Mouse (Mus musculus) heart, embryonic 15.5 days (tissue): ENCODE results near the gene Olfr456. TPM values are rescaled to one million over a fixed set of nuclear protein-coding genes. Genes with fewer than 3 reads are reported as not detected.
"Not testable (repeated sequence)": the region's sequence is repeated elsewhere in the genome, so short reads cannot be mapped to it uniquely, and the experiment has no call there.

Experiments used
- ATAC-seq: fragments of 200-750 bp; cut with Nextera tagmentation; replicated peaks from 2 replicates; pipeline ENCODE4 v1.8.0; 2017; ENCODE audit warnings: low read depth, moderate TSS enrichment; ENCODE audit not compliant: insufficient number of reproducible peaks, insufficient read depth, low FRiP score
- H3K27ac ChIP-seq: fragments of 300-500 bp; sonication (generic); 2 replicates; pipeline ENCODE4 v1.5.1; 2015; ENCODE audit warnings: mild to moderate bottlenecking, inconsistent platforms
- H3K27me3 ChIP-seq: fragments of 300-500 bp; sonication (generic); 2 replicates; pipeline ENCODE4 v1.6.1; 2015; ENCODE audit warnings: inconsistent platforms
- H3K36me3 ChIP-seq: fragments of 300-500 bp; sonication (generic); 2 replicates; pipeline ENCODE4 v1.6.1; 2015; ENCODE audit warnings: mild to moderate bottlenecking, inconsistent platforms
- H3K4me1 ChIP-seq: fragments of 300-500 bp; sonication (generic); replicated peaks from 2 replicates; pipeline ENCODE4 v1.6.1; 2015; ENCODE audit warnings: inconsistent platforms
- H3K4me2 ChIP-seq: fragments of 300-500 bp; sonication (generic); 2 replicates; pipeline ENCODE4 v1.6.1; 2015; ENCODE audit warnings: inconsistent platforms, mild to moderate bottlenecking, moderate library complexity
- H3K4me3 ChIP-seq: fragments of 300-500 bp; sonication (generic); 2 replicates; pipeline ENCODE4 v1.5.1; 2015; ENCODE audit warnings: mild to moderate bottlenecking, inconsistent platforms
- H3K9ac ChIP-seq: fragments of 300-500 bp; sonication (generic); 2 replicates; pipeline ENCODE4 v1.6.1; 2015; ENCODE audit warnings: mild to moderate bottlenecking, inconsistent platforms
- H3K9me3 ChIP-seq: fragments of 300-500 bp; sonication (generic); replicated peaks from 2 replicates; pipeline ENCODE4 v1.6.1; 2016; ENCODE audit warnings: inconsistent platforms
- WGBS: fragments of 180-500 bp; shearing (Covaris S2); methylation state at CpG from one replicate; pipeline ENCODE4 v1.1.7; 2015; ENCODE audit warnings: mixed read lengths; 5-methylcytosine and 5-hydroxymethylcytosine counted together
- polyA plus RNA-seq: library from polyadenylated mRNA; unstranded; fragments of >200 nt; fragmentation: Nextera tagmentation; extraction: Ambion mirVana; gene quantifications from 2 replicates; pipeline ENCODE4 v1.2.1, GENCODE M21; 2015

The Olfr456 gene
- polyA plus RNA-seq: 0.11 TPM in 1 of 2 replicates, not detected in the other

GRCm38 (mm10) chr6:42487114-42487513 lies at the start of gene Olfr456:
Olfr456 (minus strand) TSS chr6:42487214.
- no peaks in the 10 kb centered on the region for H3K27me3 ChIP-seq
- H3K4me3 ChIP-seq: no peak within 1 kb of the TSS
- H3K36me3 ChIP-seq: no peaks in the 10 kb centered on the region
- H3K4me2 ChIP-seq: no peak within 1 kb of the TSS
- H3K9me3 ChIP-seq: no peaks in the 10 kb centered on the region
- no peaks in the 10 kb centered on the region for H3K4me1 ChIP-seq
- no peak within 1 kb of the TSS for H3K9ac ChIP-seq
- ATAC-seq: no peak
- 49% methylated on average over 1 of the region's 1 CpGs for WGBS
- no peak within 1 kb of the TSS for H3K27ac ChIP-seq

DNA sequence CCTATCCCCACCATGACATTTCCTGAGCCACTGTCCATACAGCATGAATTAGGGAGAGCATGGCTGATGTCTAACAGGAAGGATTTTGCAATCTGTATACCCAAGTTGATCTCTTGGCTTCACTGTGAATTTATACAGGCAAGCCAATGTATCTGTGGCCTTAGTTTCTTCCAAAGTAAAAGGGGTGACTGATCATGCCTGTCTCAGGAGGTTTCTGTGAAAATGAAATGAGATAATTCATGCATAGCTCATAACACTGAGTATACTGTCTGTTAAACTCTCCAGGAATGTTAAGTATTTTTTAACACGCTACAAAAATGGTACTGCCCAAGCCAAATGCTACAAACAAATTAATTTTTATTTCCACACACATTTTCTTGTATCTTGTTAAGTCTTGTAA lies 26.4 kb upstream of the Olfr456 start:
- 61% methylated on average over 1 of the region's 1 CpGs for WGBS

DNA sequence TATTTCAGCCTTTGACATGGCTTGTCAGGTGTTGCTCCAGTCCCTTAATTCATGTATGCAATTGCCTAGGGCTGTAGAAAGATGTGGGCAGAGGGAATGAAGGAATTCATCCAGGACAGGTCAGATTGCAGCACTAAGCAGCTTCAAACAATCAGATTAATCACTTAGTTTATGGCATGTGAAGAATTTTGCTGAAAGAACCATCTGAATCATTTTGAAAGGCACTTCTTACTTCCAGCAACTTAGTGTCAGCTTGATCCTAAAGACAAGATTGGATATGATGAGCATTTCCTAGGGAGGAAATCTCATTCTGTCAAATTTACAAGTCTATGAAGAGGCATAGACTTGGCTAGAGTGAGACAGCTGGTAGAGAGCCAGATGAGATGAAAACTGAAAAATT lies 22.3 kb upstream of the Olfr456 start:
- Histone ChIP-seq H3K4me1 (no peaks in the 10 kb centered on the region), H3K36me3 (no peaks in the 10 kb centered on the region), H3K27me3 (no peaks in the 10 kb centered on the region), H3K4me3 (no peak overlapping the region), H3K4me2 (no peak overlapping the region), H3K27ac (no peak overlapping the region), H3K9me3 (no peaks in the 10 kb centered on the region), H3K9ac (no peak overlapping the region)
- no peak for ATAC-seq

More for the DNA sequence above, 26.4 kb upstream of the Olfr456 start:
- H3K9me3 ChIP-seq: no peaks in the 10 kb centered on the region
- H3K4me2 ChIP-seq: no peak overlapping the region
- ATAC-seq: no peak
- H3K36me3 ChIP-seq: no peaks in the 10 kb centered on the region
- no peak overlapping the region for H3K9ac ChIP-seq
- no peak overlapping the region for H3K27ac ChIP-seq
- H3K4me3 ChIP-seq: no peak overlapping the region
- H3K27me3 ChIP-seq: no peaks in the 10 kb centered on the region
- H3K4me1 ChIP-seq: no peaks in the 10 kb centered on the region

DNA sequence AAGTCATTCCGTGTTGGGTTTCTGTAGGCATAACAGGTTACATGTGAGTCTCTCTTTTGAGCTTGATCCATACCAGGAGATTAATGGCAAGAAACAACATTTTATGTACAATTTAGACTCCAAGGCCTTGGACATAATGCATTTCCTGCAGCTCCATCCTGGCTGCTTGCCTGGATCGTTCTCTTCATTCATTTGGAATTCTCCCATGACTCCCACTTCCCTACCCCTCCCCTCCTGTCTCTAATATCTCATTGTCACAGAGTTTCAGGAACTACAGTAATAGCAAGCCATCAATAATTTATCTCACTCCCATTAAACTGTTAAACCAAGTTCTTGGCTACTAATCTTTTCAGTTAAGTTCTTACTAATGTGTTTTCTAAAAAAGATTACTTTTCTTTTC lies 16.5 kb upstream of the Olfr456 start:
- Histone ChIP-seq H3K4me1 (no peaks in the 10 kb centered on the region), H3K9ac (no peak overlapping the region)
- WGBS: 64% methylated on average over 2 of the region's 2 CpGs

DNA sequence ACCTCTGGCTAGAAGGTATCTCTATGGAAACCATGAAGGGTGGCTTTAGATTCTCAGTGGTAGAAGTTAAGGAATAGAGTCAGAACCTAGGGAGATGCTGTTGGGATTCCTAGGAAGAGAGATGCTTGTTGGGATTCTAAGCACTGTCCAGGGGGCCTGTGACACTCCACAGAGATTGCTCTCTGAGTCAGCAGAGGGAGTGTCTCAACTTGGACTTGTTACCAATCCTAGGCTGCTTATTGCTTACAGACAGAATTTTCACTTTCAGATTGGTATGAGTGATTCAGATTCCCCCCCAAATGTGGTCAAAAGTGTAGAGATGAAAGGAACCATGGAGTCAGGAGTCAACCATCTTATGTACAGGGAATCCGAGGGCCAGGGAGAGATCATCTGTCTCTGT lies 2.7 kb upstream of the Olfr456 start:
- Histone ChIP-seq H3K4me2 (no peak overlapping the region), H3K9ac (no peak overlapping the region), H3K9me3 (no peaks in the 10 kb centered on the region), H3K36me3 (no peaks in the 10 kb centered on the region), H3K4me1 (no peaks in the 10 kb centered on the region), H3K4me3 (no peak overlapping the region), H3K27ac (no peak overlapping the region), H3K27me3 (no peaks in the 10 kb centered on the region)
- 42% methylated on average over 1 of the region's 1 CpGs for WGBS
- ATAC-seq: no peak

More for the DNA sequence above, 16.5 kb upstream of the Olfr456 start:
- no peak overlapping the region for H3K4me3 ChIP-seq
- no peaks in the 10 kb centered on the region for H3K36me3 ChIP-seq
- no peaks in the 10 kb centered on the region for H3K27me3 ChIP-seq
- H3K9me3 ChIP-seq: no peaks in the 10 kb centered on the region
- ATAC-seq: no peak
- H3K4me2 ChIP-seq: no peak overlapping the region
- H3K27ac ChIP-seq: no peak overlapping the region

- Histone ChIP-seq H3K4me3 (no peak overlapping the region), H3K9ac (no peak overlapping the region), H3K36me3 (no peaks in the 10 kb centered on the region), H3K4me2 (no peak overlapping the region), H3K9me3 (no peaks in the 10 kb centered on the region), H3K27me3 (no peaks in the 10 kb centered on the region), H3K4me1 (no peaks in the 10 kb centered on the region), H3K27ac (no peak overlapping the region)
- ATAC-seq: no peak
Observed at GRCm38 (mm10) chr6:42484633-42485032, 2.4 kb downstream of the Olfr456 start.

DNA sequence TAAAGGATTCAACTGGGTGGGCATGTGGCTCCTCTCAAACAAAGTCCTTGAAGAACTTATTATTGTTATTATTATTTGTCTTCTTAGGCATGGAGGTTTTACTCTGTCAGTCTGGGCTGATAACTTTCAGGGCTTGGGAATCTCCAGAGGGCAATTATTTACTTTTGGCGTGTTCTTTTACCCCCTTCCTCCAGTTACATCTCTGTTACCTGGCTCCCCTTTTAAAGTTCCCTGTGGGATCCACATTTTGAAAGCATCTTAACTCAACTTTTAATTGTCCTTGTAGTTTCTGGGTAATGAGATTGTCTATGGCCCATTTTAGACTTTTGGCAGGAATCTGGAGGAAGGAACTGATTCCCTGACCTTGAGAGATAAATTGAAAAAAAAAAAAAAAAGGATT lies 10.8 kb downstream of the Olfr456 start, which contains the start of gene Olfr457:
Olfr457 (minus strand) TSS at position 101 of the 400 bp plus-strand sequence.
- H3K4me3 ChIP-seq: no peak within 1 kb of the TSS
- H3K4me2 ChIP-seq: no peak within 1 kb of the TSS
- no peak for ATAC-seq
- H3K9me3 ChIP-seq: no peaks in the 10 kb centered on the region
- WGBS: 74% methylated on average over 1 of the region's 1 CpGs
- no peaks in the 10 kb centered on the region for H3K4me1 ChIP-seq
- no peaks in the 10 kb centered on the region for H3K36me3 ChIP-seq
- H3K9ac ChIP-seq: no peak within 1 kb of the TSS
- H3K27ac ChIP-seq: no peak within 1 kb of the TSS
- no peaks in the 10 kb centered on the region for H3K27me3 ChIP-seq

DNA sequence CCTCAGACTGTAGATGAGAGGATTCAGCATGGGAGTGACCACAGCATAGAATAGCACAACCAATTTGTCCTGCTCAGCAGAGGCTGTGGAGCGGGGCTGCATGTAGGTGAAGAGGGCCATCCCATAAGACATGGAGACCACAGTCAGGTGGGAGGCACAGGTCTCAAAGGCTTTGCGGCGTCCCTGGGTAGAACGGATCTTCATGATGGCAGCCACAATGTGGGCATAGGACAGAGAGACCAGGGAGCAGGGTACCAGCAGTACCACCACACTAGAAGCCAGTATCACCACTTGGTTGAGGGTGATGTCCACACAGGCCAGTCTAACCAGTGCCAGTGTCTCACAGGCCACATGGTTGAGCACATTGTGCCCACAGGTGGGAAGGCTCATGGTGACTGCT lies 15.7 kb downstream of the Olfr456 start:
- WGBS: 91% methylated on average over 4 of the region's 4 CpGs
- not testable (repeated sequence) for ATAC-seq, H3K36me3 ChIP-seq

GRCm38 (mm10) chr6:42470542-42470941 lies 16.5 kb downstream of the Olfr456 start:
- no peak overlapping the region for H3K4me3 ChIP-seq
- no peak overlapping the region for H3K9ac ChIP-seq
- WGBS: 89% methylated on average over 4 of the region's 4 CpGs
- H3K4me1 ChIP-seq: no peaks in the 10 kb centered on the region
- H3K27me3 ChIP-seq: no peaks in the 10 kb centered on the region
- H3K36me3 ChIP-seq: no peaks in the 10 kb centered on the region
- no peak overlapping the region for H3K4me2 ChIP-seq
- no peaks in the 10 kb centered on the region for H3K9me3 ChIP-seq
- H3K27ac ChIP-seq: no peak overlapping the region
- no peak for ATAC-seq

More for the DNA sequence above, 15.7 kb downstream of the Olfr456 start:
- H3K9me3 ChIP-seq, H3K4me2 ChIP-seq, H3K4me3 ChIP-seq, H3K9ac ChIP-seq, H3K27me3 ChIP-seq, H3K4me1 ChIP-seq, H3K27ac ChIP-seq: not testable (repeated sequence)

DNA sequence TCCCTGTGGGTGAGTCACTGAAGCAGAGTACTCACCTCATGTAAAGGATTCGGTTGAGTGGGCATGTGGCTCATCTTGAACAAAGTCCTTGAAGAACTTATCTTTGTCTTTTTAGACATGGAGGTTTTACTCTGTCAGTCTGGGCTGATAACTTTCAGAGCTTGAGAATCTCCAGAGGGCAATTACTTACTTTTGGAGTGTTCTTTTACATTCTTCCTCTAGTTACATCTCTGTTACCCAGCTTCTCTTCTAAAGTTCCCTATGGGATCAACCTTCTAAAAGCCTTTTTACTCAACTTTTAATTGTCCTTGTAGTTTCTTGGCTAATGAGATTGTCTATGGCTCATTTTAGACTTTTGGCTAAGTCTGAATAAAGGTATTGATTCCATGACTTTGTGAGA lies 21.9 kb downstream of the Olfr456 start, which contains the start of gene Olfr458:
Olfr458 (minus strand) TSS at position 101 of the 400 bp plus-strand sequence.
- H3K27me3 ChIP-seq: no peaks in the 10 kb centered on the region
- H3K4me1 ChIP-seq: no peaks in the 10 kb centered on the region
- no peak within 1 kb of the TSS for H3K4me3 ChIP-seq
- H3K4me2 ChIP-seq: no peak within 1 kb of the TSS
- no peak within 1 kb of the TSS for H3K9ac ChIP-seq
- H3K9me3 ChIP-seq: no peaks in the 10 kb centered on the region
- ATAC-seq: no peak
- no peaks in the 10 kb centered on the region for H3K36me3 ChIP-seq
- no peak within 1 kb of the TSS for H3K27ac ChIP-seq
- 51% methylated on average over 1 of the region's 1 CpGs for WGBS

GRCm38 (mm10) chr6:42447381-42447780 lies 39.6 kb downstream of the Olfr456 start:
- ATAC-seq: no peak
- no peaks in the 10 kb centered on the region for H3K9me3 ChIP-seq
- no peak overlapping the region for H3K9ac ChIP-seq
- 76% methylated on average over 2 of the region's 2 CpGs for WGBS
- no peak overlapping the region for H3K27ac ChIP-seq
- no peaks in the 10 kb centered on the region for H3K27me3 ChIP-seq
- H3K4me2 ChIP-seq: no peak overlapping the region
- H3K4me3 ChIP-seq: no peak overlapping the region
- H3K4me1 ChIP-seq: no peaks in the 10 kb centered on the region
- H3K36me3 ChIP-seq: no peaks in the 10 kb centered on the region

DNA sequence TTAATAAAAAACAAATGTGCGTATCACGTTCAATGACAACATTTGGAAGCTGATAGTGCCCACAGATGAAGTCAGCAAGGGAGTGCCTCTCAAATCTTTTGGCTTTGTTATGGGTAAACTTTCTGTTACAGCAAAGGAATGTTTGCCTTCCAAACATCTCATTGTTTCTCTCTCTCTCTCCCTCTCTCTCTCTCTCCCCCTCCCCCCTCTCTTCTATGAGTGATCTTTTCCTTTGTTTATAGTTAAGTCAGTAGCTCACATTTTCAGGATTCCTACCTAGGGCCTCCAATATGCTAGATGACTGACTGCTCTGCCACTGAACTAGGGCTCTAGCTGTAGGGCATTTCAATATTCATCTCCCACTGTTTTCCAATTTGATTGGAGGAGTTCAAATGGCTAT lies 42.5 kb downstream of the Olfr456 start:
- no peaks in the 10 kb centered on the region for H3K27me3 ChIP-seq
- H3K4me3 ChIP-seq: no peak overlapping the region
- H3K9me3 ChIP-seq: no peaks in the 10 kb centered on the region
- H3K4me1 ChIP-seq: no peaks in the 10 kb centered on the region
- no peak overlapping the region for H3K27ac ChIP-seq
- no peak for ATAC-seq
- no peaks in the 10 kb centered on the region for H3K36me3 ChIP-seq
- 70% methylated on average over 2 of the region's 2 CpGs for WGBS
- no peak overlapping the region for H3K4me2 ChIP-seq
- no peak overlapping the region for H3K9ac ChIP-seq
